Mouse (Mus musculus): ENCODE measurements around the gene Zfp953. TPM values are rescaled to one million over a fixed set of nuclear protein-coding genes. Genes with fewer than 3 reads are reported as not detected.
"Not testable (repeated sequence)": the region's sequence is repeated elsewhere in the genome, so short reads cannot be mapped to it uniquely, and the experiment has no call there.

Zfp953 gene
- polyA plus RNA-seq (2015; fragmentation: Nextera tagmentation; extraction: Ambion mirVana), result 0.83 and 0.90 TPM in 2 replicates

- H3K4me3 ChIP-seq (ENCODE audit: low read depth, low read length), result peak within 1 kb of the TSS; percentile 78
- peaks cover 5% of the 10 kb centered on the region; the same call in 1 of the 2 replicates for H3K4me1 ChIP-seq (replicated peaks; ENCODE audit: control insufficient read depth, insufficient read depth, low read length)
- peak; percentile 62 for TF ChIP-seq CTCF (IDR thresholded peaks at IDR 0.05; ENCODE audit: low read depth)
- H3K9ac ChIP-seq (ENCODE audit: low read depth, low read length), result peak within 1 kb of the TSS; percentile 55
- under 1% methylated on average over 15 of the region's 15 CpGs for WGBS
- ATAC-seq, result peak; percentile 96
- H3K27me3 ChIP-seq (replicated peaks; ENCODE audit: control insufficient read depth, insufficient read depth, low read length), result no peaks in the 10 kb centered on the region
- H3K36me3 ChIP-seq (ENCODE audit: control insufficient read depth, insufficient read depth), result no peaks in the 10 kb centered on the region
- H3K4me2 ChIP-seq (replicated peaks; ENCODE audit: low read depth), result peak within 1 kb of the TSS; percentile 67
- no peaks in the 10 kb centered on the region for H3K9me3 ChIP-seq (ENCODE audit: control insufficient read depth)
- peak within 1 kb of the TSS; percentile 67 for H3K27ac ChIP-seq (ENCODE audit: low read depth, low read length)
These were observed at the start of gene Zfp953, which contains the start of gene Gm28044 for GRCm38 (mm10) chr13:67360131-67360744. Gene Zfp953, minus strand, starts transcription at chr13:67360605. Gene Gm28044, minus strand, starts transcription at chr13:67360536.

- Histone ChIP-seq H3K4me3 (ENCODE audit: low read depth, low read length) (peak within 1 kb of the TSS; percentile 70), H3K4me2 (replicated peaks; ENCODE audit: low read depth) (peak within 1 kb of the TSS; percentile 66), H3K27ac (ENCODE audit: low read depth, low read length) (peak within 1 kb of the TSS; percentile 46; the same call in 1 of the 2 replicates), H3K9ac (ENCODE audit: low read depth, low read length) (peak within 1 kb of the TSS; percentile 46)
- not testable (repeated sequence) for H3K9me3 ChIP-seq (ENCODE audit: control insufficient read depth); H3K4me1 ChIP-seq (replicated peaks; ENCODE audit: control insufficient read depth, insufficient read depth, low read length); H3K36me3 ChIP-seq (ENCODE audit: control insufficient read depth, insufficient read depth); H3K27me3 ChIP-seq (replicated peaks; ENCODE audit: control insufficient read depth, insufficient read depth, low read length)
- 2% methylated on average over 14 of the region's 16 CpGs for WGBS
- ATAC-seq, result peak; percentile 91
These were observed 38.9 kb upstream of the Zfp953 start, which contains the start of gene Zfp429 for GRCm38 (mm10) chr13:67399183-67399903. Gene Zfp429, minus strand, starts transcription at chr13:67399819.

GRCm38 (mm10) chr13:67376255-67376654 is 15.8 kb upstream of the Zfp953 start:
- not testable (repeated sequence) for H3K4me1 ChIP-seq (replicated peaks; ENCODE audit: control insufficient read depth, insufficient read depth, low read length); H3K27me3 ChIP-seq (replicated peaks; ENCODE audit: control insufficient read depth, insufficient read depth, low read length); H3K27ac ChIP-seq (ENCODE audit: low read depth, low read length); ATAC-seq; H3K4me3 ChIP-seq (ENCODE audit: low read depth, low read length); H3K9ac ChIP-seq (ENCODE audit: low read depth, low read length); H3K36me3 ChIP-seq (ENCODE audit: control insufficient read depth, insufficient read depth); H3K4me2 ChIP-seq (replicated peaks; ENCODE audit: low read depth); H3K9me3 ChIP-seq (ENCODE audit: control insufficient read depth)
- peak; percentile 20; the same call in 1 of the 2 replicates for TF ChIP-seq CTCF (IDR thresholded peaks at IDR 0.05; ENCODE audit: low read depth)
- WGBS, result 68% methylated on average over 3 of the region's 3 CpGs

GRCm38 (mm10) chr13:67375050-67375911 is 14.9 kb upstream of the Zfp953 start, which contains the start of the genes Gm28041 and Zfp456:
Gene Gm28041, minus strand, starts transcription at chr13:67375733.
Gene Zfp456, minus strand, starts transcription at chr13:67375810.
- ATAC-seq, result peak; percentile 95
- H3K4me1 ChIP-seq (replicated peaks; ENCODE audit: control insufficient read depth, insufficient read depth, low read length); H3K27ac ChIP-seq (ENCODE audit: low read depth, low read length); H3K36me3 ChIP-seq (ENCODE audit: control insufficient read depth, insufficient read depth); H3K9me3 ChIP-seq (ENCODE audit: control insufficient read depth); H3K27me3 ChIP-seq (replicated peaks; ENCODE audit: control insufficient read depth, insufficient read depth, low read length): not testable (repeated sequence)
- Histone ChIP-seq H3K4me2 (replicated peaks; ENCODE audit: low read depth) (peak within 1 kb of the TSS; percentile 61), H3K4me3 (ENCODE audit: low read depth, low read length) (peak within 1 kb of the TSS; percentile 43), H3K9ac (ENCODE audit: low read depth, low read length) (peak within 1 kb of the TSS; percentile 12; the same call in 1 of the 2 replicates)
- WGBS, result 12% methylated on average over 13 of the region's 15 CpGs

GRCm38 (mm10) chr13:67351854-67352253 is 8.6 kb downstream of the Zfp953 start:
- Histone ChIP-seq H3K27me3 (replicated peaks; ENCODE audit: control insufficient read depth, insufficient read depth, low read length) (no peaks in the 10 kb centered on the region), H3K4me3 (ENCODE audit: low read depth, low read length) (no peak overlapping the region), H3K27ac (ENCODE audit: low read depth, low read length) (no peak overlapping the region), H3K36me3 (ENCODE audit: control insufficient read depth, insufficient read depth) (no peaks in the 10 kb centered on the region), H3K9me3 (ENCODE audit: control insufficient read depth) (no peaks in the 10 kb centered on the region), H3K4me2 (replicated peaks; ENCODE audit: low read depth) (no peak overlapping the region), H3K9ac (ENCODE audit: low read depth, low read length) (no peak overlapping the region), H3K4me1 (replicated peaks; ENCODE audit: control insufficient read depth, insufficient read depth, low read length) (no peaks in the 10 kb centered on the region)
- no peak for ATAC-seq
- TF ChIP-seq CTCF (IDR thresholded peaks at IDR 0.05; ENCODE audit: low read depth), result no peak

- Histone ChIP-seq H3K9ac (ENCODE audit: low read depth, low read length) (no peak overlapping the region), H3K27me3 (replicated peaks; ENCODE audit: control insufficient read depth, insufficient read depth, low read length) (no peaks in the 10 kb centered on the region), H3K27ac (ENCODE audit: low read depth, low read length) (no peak overlapping the region), H3K36me3 (ENCODE audit: control insufficient read depth, insufficient read depth) (peaks cover 18% of the 10 kb centered on the region), H3K4me1 (replicated peaks; ENCODE audit: control insufficient read depth, insufficient read depth, low read length) (no peaks in the 10 kb centered on the region), H3K4me3 (ENCODE audit: low read depth, low read length) (no peak overlapping the region), H3K9me3 (ENCODE audit: control insufficient read depth) (no peaks in the 10 kb centered on the region), H3K4me2 (replicated peaks; ENCODE audit: low read depth) (no peak overlapping the region)
- no peak for ATAC-seq
- no peak for TF ChIP-seq CTCF (IDR thresholded peaks at IDR 0.05; ENCODE audit: low read depth)
- 92% methylated on average over 2 of the region's 2 CpGs for WGBS
These were observed 17.0 kb downstream of the Zfp953 start for GRCm38 (mm10) chr13:67343422-67343821.

Measured in intestine, postnatal 0 days (tissue).